Comparison of ENCODE assay signal across 9 mouse cellular contexts in genomic region chr7:3691919-3692318, GRCm38 (mm10). TPM values are rescaled to one million over a fixed set of nuclear protein-coding genes. Genes with fewer than 3 reads are reported as not detected.
A peak's percentile ranks its signal among the peaks of the same experiment; 100 is the strongest.
DNase-seq lines count a peak whose midpoint lies in the region; ATAC-seq and TF ChIP-seq lines count a peak whose summit lies in the region.
"Had no signal": no experiment of that assay in that cellular context is flagged by ENCODE, and none has a peak within 500 bp of the region (broad histone marks: within the 10 kb centered on the region; RNA-seq: fewer than 3 reads in every experiment).

No protein-coding gene starts in this region.

- peaks cover 36% of the 10 kb centered on the region for H3K79me2 ChIP-seq in C2C12 (ENCODE audit: control insufficient read depth, insufficient read depth)

- no peak for ATAC-seq in forebrain, embryonic 16.5 days
- ATAC-seq in liver, embryonic 16.5 days (ENCODE audit: low read depth) = no peak

- peak; percentile 87 for DNase-seq in heart, adult 11 months
- no peak for DNase-seq in heart, adult 18-20 months
- no peak for DNase-seq in adrenal gland, adult 8-10 months
- no peak for DNase-seq in thymus, postnatal 4 days
- DNase-seq in ovary, postnatal 36 days (ENCODE audit: low spot score) = no peak
- DNase-seq: spleen, adult 18-20 months had no signal

- H3K27ac ChIP-seq in forebrain, embryonic 16.5 days (ENCODE audit: low read length) = peak overlapping the region; percentile 81
- no peak overlapping the region; the same call in 1 of the 2 replicates for H3K27ac ChIP-seq in liver, embryonic 16.5 days (ENCODE audit: low read length)

- peak overlapping the region; percentile 52 for H3ac ChIP-seq in C2C12 (ENCODE audit: control insufficient read depth, insufficient read length, low read depth)

- H3K36me3 ChIP-seq in C2C12 (ENCODE audit: control insufficient read depth, insufficient read depth) = peaks cover 15% of the 10 kb centered on the region
- H3K36me3 ChIP-seq in forebrain, embryonic 16.5 days (ENCODE audit: control insufficient read depth, insufficient read depth) = peaks cover 7% of the 10 kb centered on the region; the same call in 1 of the 2 replicates
- no peaks in the 10 kb centered on the region for H3K36me3 ChIP-seq in liver, embryonic 16.5 days (ENCODE audit: control insufficient read depth, insufficient read depth)

- H3K79me3 ChIP-seq in C2C12 (ENCODE audit: low read depth) = peaks cover 15% of the 10 kb centered on the region

- WGBS in forebrain, embryonic 16.5 days = 40% methylated on average over 3 of the region's 3 CpGs
- 9% methylated on average over 3 of the region's 3 CpGs for WGBS in liver, embryonic 16.5 days (ENCODE audit: insufficient replicate concordance)

- TF ChIP-seq CTCF in C2C12 (IDR thresholded peaks at IDR 0.05; ENCODE audit: control insufficient read depth, insufficient read depth, insufficient read length) = no peak

- peak overlapping the region; percentile 72 for H3K9ac ChIP-seq in forebrain, embryonic 16.5 days (replicated peaks; ENCODE audit: low read depth, low read length)
- H3K9ac ChIP-seq in liver, embryonic 16.5 days (ENCODE audit: low read depth, low read length) = peak overlapping the region; percentile 85

- peak overlapping the region; percentile 71 for H3K4me2 ChIP-seq in forebrain, embryonic 16.5 days (ENCODE audit: low read length)
- peak overlapping the region; percentile 99 for H3K4me2 ChIP-seq in liver, embryonic 16.5 days (ENCODE audit: low read depth, low read length)

- H3K9me3 ChIP-seq in forebrain, embryonic 16.5 days (ENCODE audit: control insufficient read depth, low read length) = no peaks in the 10 kb centered on the region
- no peaks in the 10 kb centered on the region for H3K9me3 ChIP-seq in liver, embryonic 16.5 days (replicated peaks; ENCODE audit: control insufficient read depth, low read length)

- H3K4me3 ChIP-seq in C2C12 (ENCODE audit: insufficient read depth, poor library complexity, severe bottlenecking) = peak overlapping the region; percentile 50
- peak overlapping the region; percentile 77 for H3K4me3 ChIP-seq in forebrain, embryonic 16.5 days (replicated peaks; ENCODE audit: low read length)
- H3K4me3 ChIP-seq in liver, embryonic 16.5 days (ENCODE audit: low read depth, low read length) = peak overlapping the region; percentile 80

- H3K4me1 ChIP-seq in forebrain, embryonic 16.5 days (replicated peaks; ENCODE audit: control insufficient read depth, insufficient read depth, low read length) = peaks cover 19% of the 10 kb centered on the region
- H3K4me1 ChIP-seq in liver, embryonic 16.5 days (ENCODE audit: control insufficient read depth, low read depth, low read length) = peaks cover 25% of the 10 kb centered on the region

- H3K27me3 ChIP-seq in C2C12 (ENCODE audit: control insufficient read depth, insufficient read depth, insufficient read length) = no peaks in the 10 kb centered on the region
- no peaks in the 10 kb centered on the region for H3K27me3 ChIP-seq in forebrain, embryonic 16.5 days (replicated peaks; ENCODE audit: control insufficient read depth, insufficient read depth, low read length)
- H3K27me3 ChIP-seq in liver, embryonic 16.5 days (ENCODE audit: control insufficient read depth, insufficient read depth, low read depth, low read length) = no peaks in the 10 kb centered on the region

TF ChIP-seq in C2C12, 6 proteins besides CTCF, POLR2A, EP300 and RAD21:
- TF ChIP-seq MAX (IDR thresholded peaks at IDR 0.05) (no peak), USF1 (IDR thresholded peaks at IDR 0.05; ENCODE audit: low read depth) (no peak), CEBPB (IDR thresholded peaks at IDR 0.05; ENCODE audit: low read depth) (no peak), MYOG (IDR thresholded peaks at IDR 0.05; ENCODE audit: control insufficient read depth, extremely low read depth, insufficient read length) (no peak), FOSL1 (IDR thresholded peaks at IDR 0.05; ENCODE audit: insufficient read depth, low read length, poor library complexity, severe bottlenecking) (no peak), MYOD1 (IDR thresholded peaks at IDR 0.05; ENCODE audit: control insufficient read depth, insufficient read length, low read depth) (no peak)

RNA-seq across cellular contexts. Expression of gene Tsen34, which starts 0.7 kb away (rescaled TPM):
- 10 to 100 TPM; 68.7 to 70.3 TPM for total RNA-seq in heart, adult 18-20 months (2021)
- polyA plus RNA-seq in C2C12 (2012; fragmentation: generic; extraction: Trizol) = 215 TPM
- 240 and 241 TPM in 2 replicates for polyA plus RNA-seq in forebrain, embryonic 16.5 days (2015; fragmentation: Nextera tagmentation; extraction: Ambion mirVana)
- 41.1 and 41.9 TPM in 2 replicates for polyA plus RNA-seq in liver, embryonic 16.5 days (2015; fragmentation: Nextera tagmentation; extraction: Ambion mirVana)
- total RNA-seq in adrenal gland, adult 8-10 months (2022) = 100 to 1,000 TPM; 114 to 130 (median 122) TPM

RNA-seq across cellular contexts. Expression of gene Mboat7, which starts 1.4 kb away (rescaled TPM):
- 10 to 100 TPM; 19.8 to 21.5 TPM for total RNA-seq in heart, adult 18-20 months (2021)
- polyA plus RNA-seq in C2C12 (2012; fragmentation: generic; extraction: Trizol) = 45.8 TPM
- 60.6 and 86.3 TPM in 2 replicates for polyA plus RNA-seq in forebrain, embryonic 16.5 days (2015; fragmentation: Nextera tagmentation; extraction: Ambion mirVana)
- 19.0 and 22.0 TPM in 2 replicates for polyA plus RNA-seq in liver, embryonic 16.5 days (2015; fragmentation: Nextera tagmentation; extraction: Ambion mirVana)
- total RNA-seq in adrenal gland, adult 8-10 months (2022) = 10 to 100 TPM; 64.4 to 81.8 (median 71.1) TPM

RNA-seq across cellular contexts. Expression of gene Rps9, which starts 11.9 kb away (rescaled TPM):
- total RNA-seq in heart, adult 18-20 months (2021) = 100 to 1,000 TPM; 640 to 688 TPM
- 3,200 TPM for polyA plus RNA-seq in C2C12 (2012; fragmentation: generic; extraction: Trizol)
- polyA plus RNA-seq in forebrain, embryonic 16.5 days (2015; fragmentation: Nextera tagmentation; extraction: Ambion mirVana) = 852 and 923 TPM in 2 replicates
- 666 and 772 TPM in 2 replicates for polyA plus RNA-seq in liver, embryonic 16.5 days (2015; fragmentation: Nextera tagmentation; extraction: Ambion mirVana)
- 100 to 1,000 TPM; 852 to 952 (median 882) TPM for total RNA-seq in adrenal gland, adult 8-10 months (2022)

RNA-seq across cellular contexts. Expression of gene Tmc4, which starts 14.6 kb away (rescaled TPM):
- total RNA-seq in heart, adult 18-20 months (2021) = 1 to 10 TPM; 1.1 to 1.4 TPM
- polyA plus RNA-seq in C2C12 (2012; fragmentation: generic; extraction: Trizol) = 1.8 TPM
- 2.5 and 3.3 TPM in 2 replicates for polyA plus RNA-seq in forebrain, embryonic 16.5 days (2015; fragmentation: Nextera tagmentation; extraction: Ambion mirVana)
- polyA plus RNA-seq in liver, embryonic 16.5 days (2015; fragmentation: Nextera tagmentation; extraction: Ambion mirVana) = 4.5 and 4.6 TPM in 2 replicates
- total RNA-seq in adrenal gland, adult 8-10 months (2022) = 10 to 100 TPM in 3 of 4 experiments, 1 to 10 TPM in 1; 7.8 to 17.7 (median 15.2) TPM

RNA-seq across cellular contexts. Expression of gene Leng1, which starts 26.3 kb away (rescaled TPM):
- total RNA-seq in heart, adult 18-20 months (2021) = 10 to 100 TPM; 12.6 to 12.7 TPM
- 10.4 TPM for polyA plus RNA-seq in C2C12 (2012; fragmentation: generic; extraction: Trizol)
- 15.5 and 16.5 TPM in 2 replicates for polyA plus RNA-seq in forebrain, embryonic 16.5 days (2015; fragmentation: Nextera tagmentation; extraction: Ambion mirVana)
- polyA plus RNA-seq in liver, embryonic 16.5 days (2015; fragmentation: Nextera tagmentation; extraction: Ambion mirVana) = 5.7 and 6.0 TPM in 2 replicates
- 10 to 100 TPM in 3 of 4 experiments, 1 to 10 TPM in 1; 9.6 to 14.1 (median 11.2) TPM for total RNA-seq in adrenal gland, adult 8-10 months (2022)
